Mouse (Mus musculus) heart, adult 2 months (tissue): ENCODE results near the gene Rnf111. TPM values are rescaled to one million over a fixed set of nuclear protein-coding genes. Genes with fewer than 3 reads are reported as not detected.

Experiments
- DNase-seq, 2 experiments: peaks; one replicate each; pipeline ENCODE4 v3.0.0; 2021
- H3K27ac ChIP-seq: fragments of 200-600 bp; 2 replicates; pipeline ENCODE4 v1.8.1; 2022
- H3K27me3 ChIP-seq: fragments of 200-500 bp; 2 replicates; pipeline ENCODE4 v1.6.1; 2012; ENCODE audit warnings: mild to moderate bottlenecking, low read length, inconsistent platforms, mixed read lengths; ENCODE audit not compliant: control insufficient read depth, insufficient read depth
- H3K36me3 ChIP-seq: fragments of 200-500 bp; 2 replicates; pipeline ENCODE4 v1.6.1; 2012; ENCODE audit warnings: low read length, inconsistent platforms; ENCODE audit not compliant: control insufficient read depth, insufficient read depth
- H3K4me1 ChIP-seq: fragments of 200-500 bp; 2 replicates; pipeline ENCODE4 v1.6.1; 2011; ENCODE audit warnings: low read length; ENCODE audit not compliant: control insufficient read depth, insufficient read depth
- H3K4me3 ChIP-seq: fragments of 200-600 bp; 2 replicates; pipeline ENCODE4 v1.8.1; 2022
- H3K79me2 ChIP-seq: fragments of 200-500 bp; replicated peaks from 2 replicates; pipeline ENCODE4 v1.6.1; 2012; ENCODE audit warnings: mild to moderate bottlenecking, inconsistent platforms, low read length, moderate library complexity, mixed read lengths; ENCODE audit not compliant: control insufficient read depth, insufficient read depth
- H3K9ac ChIP-seq: fragments of 200-500 bp; 2 replicates; pipeline ENCODE4 v1.6.1; 2012; ENCODE audit warnings: low read depth, mild to moderate bottlenecking, control low read depth, inconsistent platforms, low read length, mixed read lengths
- CTCF ChIP-seq: fragments of 200-600 bp; IDR thresholded peaks from 2 replicates; pipeline ENCODE4 v1.8.1; 2022; ENCODE audit warnings: antibody characterized with exemption, mild to moderate bottlenecking, moderate library complexity
- EP300 ChIP-seq: fragments of 200-500 bp; IDR thresholded peaks from 2 replicates; pipeline ENCODE4 v1.6.1; 2011; ENCODE audit warnings: low read depth, low read length, control low read depth; ENCODE audit not compliant: insufficient read depth
- POLR2A ChIP-seq: fragments of 200-500 bp; IDR thresholded peaks from 2 replicates; pipeline ENCODE4 v1.6.1; 2011; ENCODE audit warnings: mild to moderate bottlenecking, low read depth, low read length, control low read depth; ENCODE audit not compliant: insufficient read depth
- WGBS: fragments of 180-500 bp; shearing (Covaris S2); methylation state at CpG from one replicate; pipeline ENCODE4 v1.1.7; 2018; 5-methylcytosine and 5-hydroxymethylcytosine counted together
- intact Hi-C: fragments of 180-260 bp; cut with DNase I; formaldehyde crosslinking; loops from one replicate; pipeline ENCODE4 v1.15.1; 2025
- polyA plus RNA-seq: library from polyadenylated mRNA; depleted of rRNA; stranded (reverse); fragments of >200 nt; gene quantifications from 2 replicates; pipeline ENCODE4 v1.2.3, GENCODE M21; 2012
- total RNA-seq, 2 experiments: library from RNA; stranded (reverse); gene quantifications; 2 replicates each; pipeline ENCODE4 v1.2.3; 2021

Gene Rnf111
- total and polyA plus RNA-seq, 3 experiments, result 19.4 to 25.7 (median 19.8) TPM

DNA sequence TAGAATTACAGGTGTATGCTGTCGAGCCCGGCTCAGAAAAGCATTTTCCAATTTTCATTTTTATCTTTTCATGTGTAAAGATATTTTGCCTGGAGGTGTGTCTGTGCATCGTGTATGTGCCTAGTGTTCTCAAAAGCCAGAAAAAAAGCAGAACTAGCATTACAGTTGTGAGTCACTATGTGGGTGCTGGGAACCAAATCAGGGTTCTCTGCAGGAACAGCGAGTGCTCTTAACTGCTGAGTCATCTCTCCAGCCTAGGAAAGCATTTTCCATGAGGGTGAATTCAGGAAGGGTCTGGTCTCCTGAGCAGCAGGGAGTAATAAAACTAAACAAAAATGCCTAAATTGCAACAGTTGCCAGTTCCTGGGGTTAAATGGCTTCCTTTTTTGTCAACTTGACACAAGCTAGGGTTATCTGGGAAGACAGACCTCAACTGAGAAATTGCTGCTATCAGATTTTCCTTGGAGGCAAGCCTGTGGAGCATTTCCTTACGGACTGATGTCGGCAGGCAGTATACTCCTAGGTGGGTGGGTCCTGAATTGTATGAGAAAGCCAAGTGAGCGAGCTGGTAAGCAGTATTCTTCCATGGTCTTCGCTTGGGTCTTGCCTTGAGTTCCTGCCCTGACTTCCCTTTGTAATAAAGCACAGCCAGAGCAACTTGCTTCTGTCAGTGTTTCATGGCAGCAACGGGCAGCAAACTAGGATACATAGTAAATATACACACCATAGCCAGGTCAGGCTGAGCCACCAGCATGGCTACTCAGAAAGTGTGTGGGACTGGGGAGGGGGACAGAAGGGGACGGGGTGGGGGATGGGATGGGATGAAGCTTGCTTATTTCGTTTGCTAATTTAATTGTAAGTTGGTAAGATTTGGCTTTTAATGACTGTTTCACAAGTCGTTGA lies 111.6 kb downstream of the Rnf111 start:
- no peak for DNase-seq
- H3K79me2 ChIP-seq, result no peaks in the 10 kb centered on the region
- no peak overlapping the region for H3K27ac ChIP-seq
- H3K9ac ChIP-seq, result no peak overlapping the region
- no peak overlapping the region for H3K4me3 ChIP-seq
- WGBS, result 76% methylated on average over 12 of the region's 12 CpGs
- peaks cover 1% of the 10 kb centered on the region; the same call in 1 of the 2 replicates for H3K4me1 ChIP-seq
- no peaks in the 10 kb centered on the region for H3K36me3 ChIP-seq
- TF ChIP-seq POLR2A (no peak), EP300 (no peak), CTCF (no peak)
- intact Hi-C loops, result loop anchor here (1.0 to 2.0 kb wide), 2 partner anchors 189 to 283 kb away; no protein-coding TSS in a partner anchor
- no peaks in the 10 kb centered on the region for H3K27me3 ChIP-seq

- 92% methylated on average over 5 of the region's 5 CpGs for WGBS
- no peak overlapping the region for H3K4me3 ChIP-seq
- no peaks in the 10 kb centered on the region for H3K36me3 ChIP-seq
- no peaks in the 10 kb centered on the region for H3K79me2 ChIP-seq
- no peak for TF ChIP-seq CTCF
- TF ChIP-seq EP300, result no peak
- no peak for TF ChIP-seq POLR2A
- intact Hi-C loops, result no loop called here
- H3K4me1 ChIP-seq, result peaks cover 1% of the 10 kb centered on the region; the same call in 1 of the 2 replicates
- no peak for DNase-seq
- no peaks in the 10 kb centered on the region for H3K27me3 ChIP-seq
- no peak overlapping the region for H3K9ac ChIP-seq
- H3K27ac ChIP-seq, result no peak overlapping the region
These were observed 112.5 kb downstream of the Rnf111 start for GRCm38 (mm10) chr9:70391042-70391441.

GRCm38 (mm10) chr9:70389548-70389947 lies 114.0 kb downstream of the Rnf111 start:
- Histone ChIP-seq H3K36me3 (no peaks in the 10 kb centered on the region), H3K4me3 (no peak overlapping the region), H3K79me2 (no peaks in the 10 kb centered on the region), H3K27ac (no peak overlapping the region), H3K9ac (no peak overlapping the region), H3K27me3 (no peaks in the 10 kb centered on the region), H3K4me1 (peaks cover 1% of the 10 kb centered on the region; the same call in 1 of the 2 replicates)
- DNase-seq, result no peak
- WGBS, result 72% methylated on average over 3 of the region's 3 CpGs
- intact Hi-C loops, result no loop called here
- TF ChIP-seq POLR2A (no peak), CTCF (no peak), EP300 (no peak)

- intact Hi-C loops, result no loop called here
- Histone ChIP-seq H3K27me3 (no peaks in the 10 kb centered on the region), H3K9ac (no peak overlapping the region), H3K27ac (no peak overlapping the region), H3K4me3 (no peak overlapping the region), H3K36me3 (no peaks in the 10 kb centered on the region), H3K4me1 (peaks cover 1% of the 10 kb centered on the region; the same call in 1 of the 2 replicates), H3K79me2 (no peaks in the 10 kb centered on the region)
- DNase-seq, result peak in 1 of 2 experiments; percentile 29
- TF ChIP-seq CTCF, result no peak
- TF ChIP-seq POLR2A, result no peak
- no peak for TF ChIP-seq EP300
- 75% methylated on average over 4 of the region's 4 CpGs for WGBS
These were observed 116.0 kb downstream of the Rnf111 start for GRCm38 (mm10) chr9:70387410-70388119.

- Histone ChIP-seq H3K27me3 (no peaks in the 10 kb centered on the region), H3K36me3 (no peaks in the 10 kb centered on the region), H3K4me1 (no peaks in the 10 kb centered on the region), H3K79me2 (no peaks in the 10 kb centered on the region), H3K9ac (no peak overlapping the region), H3K27ac (no peak overlapping the region), H3K4me3 (no peak overlapping the region)
- no peak for DNase-seq
- TF ChIP-seq CTCF (no peak), EP300 (no peak), POLR2A (no peak)
- 81% methylated on average over 18 of the region's 18 CpGs for WGBS
- intact Hi-C loops, result no loop called here
These were observed 118.4 kb downstream of the Rnf111 start for GRCm38 (mm10) chr9:70384958-70385728.
